Mouse (Mus musculus) spleen, postnatal 14 days (tissue): ENCODE measurements around the gene Gm5741.
A peak's percentile ranks its signal among the peaks of the same experiment; 100 is the strongest.

Experiments
- DNase-seq, 2 experiments: peaks; one replicate each; pipeline ENCODE4 v3.0.0; 2021 to 2022; ENCODE audit warnings: low spot score in 2 of 2

Gene Gm5741

GRCm38 (mm10) chr8:85027922-85028321, 39.9 kb downstream of the Gm5741 start:
- no peak for DNase-seq

- DNase-seq: no peak
Measured at GRCm38 (mm10) chr8:85027516-85027855, 40.3 kb downstream of the Gm5741 start.

- peak; percentile 95 for DNase-seq
Measured at GRCm38 (mm10) chr8:85026670-85027515, 40.9 kb downstream of the Gm5741 start, which contains the start of gene Trir. Trir (plus strand) TSS chr8:85026823.

GRCm38 (mm10) chr8:85025098-85025932, 42.5 kb downstream of the Gm5741 start, which contains the start of gene Asna1:
Asna1 (minus strand) TSS chr8:85025281.
- peak; percentile 58 to 70 for DNase-seq

- DNase-seq: no peak
Measured at GRCm38 (mm10) chr8:85023846-85024245, 43.9 kb downstream of the Gm5741 start.

GRCm38 (mm10) chr8:85021514-85022055, 46.2 kb downstream of the Gm5741 start:
- DNase-seq: no peak
